Comparison of ENCODE assay signal across 26 mouse cellular contexts in genomic region chr12:100979616-100980015, GRCm38 (mm10). TPM values are rescaled to one million over a fixed set of nuclear protein-coding genes. Genes with fewer than 3 reads are reported as not detected.
A peak's percentile ranks its signal among the peaks of the same experiment; 100 is the strongest.
DNase-seq lines count a peak whose midpoint lies in the region; ATAC-seq and TF ChIP-seq lines count a peak whose summit lies in the region.
"Had no signal": no experiment of that assay in that cellular context is flagged by ENCODE, and none has a peak within 500 bp of the region (broad histone marks: within the 10 kb centered on the region; RNA-seq: fewer than 3 reads in every experiment).

No protein-coding gene starts in this region.

- no peak overlapping the region for H3K4me3 ChIP-seq in forebrain, embryonic 12.5 days (replicated peaks)
- H3K4me3 ChIP-seq in forebrain, embryonic 13.5 days = no peak overlapping the region
- H3K4me3 ChIP-seq in layer of hippocampus, adult 2 months = no peak overlapping the region
- no peak overlapping the region for H3K4me3 ChIP-seq in intestine, postnatal 0 days (ENCODE audit: low read depth, low read length)
- H3K4me3 ChIP-seq in stomach, postnatal 0 days (ENCODE audit: low read depth, low read length) = no peak overlapping the region
- H3K4me3 ChIP-seq: embryonic facial prominence, embryonic 15.5 days; limb, embryonic 13.5 days; liver, embryonic 13.5 days; midbrain, embryonic 10.5 days had no signal

- no peak for TF ChIP-seq CTCF in layer of hippocampus, adult 2 months (conservative IDR thresholded peaks at IDR 0.05)
- TF ChIP-seq CTCF in intestine, postnatal 0 days (IDR thresholded peaks at IDR 0.05; ENCODE audit: low read depth) = no peak
- no peak for TF ChIP-seq CTCF in stomach, postnatal 0 days (IDR thresholded peaks at IDR 0.05; ENCODE audit: low read depth)

- 0 out of 2 replicates have a peak overlapping the region, but pooled peaks have one; percentile 3 for H3K27ac ChIP-seq in forebrain, embryonic 12.5 days
- no peak overlapping the region for H3K27ac ChIP-seq in forebrain, embryonic 13.5 days
- peak overlapping the region; percentile 76 for H3K27ac ChIP-seq in layer of hippocampus, adult 2 months
- H3K27ac ChIP-seq in intestine, postnatal 0 days (ENCODE audit: low read depth, low read length) = 0 out of 2 replicates have a peak overlapping the region, but pooled peaks have one; percentile 28
- peak overlapping the region; percentile 10; the same call in 1 of the 2 replicates for H3K27ac ChIP-seq in stomach, postnatal 0 days (replicated peaks)
- H3K27ac ChIP-seq: limb, embryonic 13.5 days; liver, embryonic 13.5 days; macrophage had no signal

- no peak overlapping the region for H3K4me2 ChIP-seq in forebrain, embryonic 12.5 days
- H3K4me2 ChIP-seq in forebrain, embryonic 13.5 days = no peak overlapping the region
- no peak overlapping the region for H3K4me2 ChIP-seq in intestine, postnatal 0 days (replicated peaks; ENCODE audit: low read depth)
- no peak overlapping the region for H3K4me2 ChIP-seq in stomach, postnatal 0 days (replicated peaks; ENCODE audit: low read depth)
- H3K4me2 ChIP-seq: embryonic facial prominence, embryonic 15.5 days; heart, embryonic 11.5 days; limb, embryonic 13.5 days; liver, embryonic 13.5 days had no signal

- H3K27me3 ChIP-seq in forebrain, embryonic 12.5 days = no peaks in the 10 kb centered on the region
- no peaks in the 10 kb centered on the region for H3K27me3 ChIP-seq in forebrain, embryonic 13.5 days
- no peaks in the 10 kb centered on the region for H3K27me3 ChIP-seq in intestine, postnatal 0 days (replicated peaks; ENCODE audit: control insufficient read depth, insufficient read depth, low read length)
- H3K27me3 ChIP-seq in stomach, postnatal 0 days (ENCODE audit: control insufficient read depth, insufficient read depth, low read length) = no peaks in the 10 kb centered on the region
- H3K27me3 ChIP-seq: embryonic facial prominence, embryonic 15.5 days; liver, embryonic 13.5 days had no signal

- H3K9me3 ChIP-seq in forebrain, embryonic 12.5 days = no peaks in the 10 kb centered on the region
- H3K9me3 ChIP-seq in forebrain, embryonic 13.5 days (replicated peaks) = no peaks in the 10 kb centered on the region
- H3K9me3 ChIP-seq in intestine, postnatal 0 days (ENCODE audit: control insufficient read depth) = no peaks in the 10 kb centered on the region
- no peaks in the 10 kb centered on the region for H3K9me3 ChIP-seq in stomach, postnatal 0 days (ENCODE audit: control insufficient read depth, low read length)
- H3K9me3 ChIP-seq: embryonic facial prominence, embryonic 15.5 days; limb, embryonic 13.5 days; liver, embryonic 13.5 days; midbrain, embryonic 10.5 days had no signal

- TF ChIP-seq EP300 in stomach, postnatal 0 days (optimal IDR thresholded peaks at IDR 0.05) = no peak

- no peak for ATAC-seq in forebrain, embryonic 12.5 days (ENCODE audit: low FRiP score)
- no peak for ATAC-seq in forebrain, embryonic 13.5 days
- no peak for ATAC-seq in intestine, postnatal 0 days
- ATAC-seq in stomach, postnatal 0 days (ENCODE audit: low FRiP score, low TSS enrichment) = no peak
- ATAC-seq: hindbrain, postnatal 0 days had no signal

- WGBS in forebrain, embryonic 12.5 days = 91% methylated on average over 5 of the region's 5 CpGs
- 90% methylated on average over 5 of the region's 5 CpGs for WGBS in forebrain, embryonic 13.5 days
- WGBS in intestine, postnatal 0 days = 87% methylated on average over 5 of the region's 5 CpGs
- WGBS in stomach, postnatal 0 days = 72% methylated on average over 5 of the region's 5 CpGs

- H3K9ac ChIP-seq in forebrain, embryonic 12.5 days = no peak overlapping the region
- no peak overlapping the region for H3K9ac ChIP-seq in forebrain, embryonic 13.5 days
- H3K9ac ChIP-seq in intestine, postnatal 0 days (ENCODE audit: low read depth, low read length) = no peak overlapping the region
- no peak overlapping the region for H3K9ac ChIP-seq in stomach, postnatal 0 days (ENCODE audit: low read length)
- H3K9ac ChIP-seq: embryonic facial prominence, embryonic 15.5 days; limb, embryonic 13.5 days; liver, embryonic 13.5 days had no signal

- peaks cover 25% of the 10 kb centered on the region for H3K4me1 ChIP-seq in forebrain, embryonic 12.5 days
- H3K4me1 ChIP-seq in forebrain, embryonic 13.5 days = peaks cover 52% of the 10 kb centered on the region
- H3K4me1 ChIP-seq in intestine, postnatal 0 days (replicated peaks; ENCODE audit: control insufficient read depth, insufficient read depth, low read length) = no peaks in the 10 kb centered on the region
- peaks cover 5% of the 10 kb centered on the region for H3K4me1 ChIP-seq in stomach, postnatal 0 days (replicated peaks; ENCODE audit: control insufficient read depth, insufficient read depth)

- peaks cover 17% of the 10 kb centered on the region for H3K36me3 ChIP-seq in forebrain, embryonic 12.5 days (replicated peaks)
- H3K36me3 ChIP-seq in forebrain, embryonic 13.5 days (ENCODE audit: poor library complexity, severe bottlenecking) = peaks cover 17% of the 10 kb centered on the region
- H3K36me3 ChIP-seq in intestine, postnatal 0 days (ENCODE audit: control insufficient read depth, insufficient read depth) = peaks cover 5% of the 10 kb centered on the region; the same call in 1 of the 2 replicates
- no peaks in the 10 kb centered on the region for H3K36me3 ChIP-seq in stomach, postnatal 0 days (ENCODE audit: control insufficient read depth, insufficient read depth, low read length)
- H3K36me3 ChIP-seq: embryonic facial prominence, embryonic 15.5 days; limb, embryonic 13.5 days had no signal

- DNase-seq in layer of hippocampus, adult 2 months (ENCODE audit: low spot score in 2 of 2) = no peak
- DNase-seq in layer of hippocampus, adult 8-10 months (ENCODE audit: low spot score in 2 of 2) = no peak
- DNase-seq in stomach, postnatal 0 days (ENCODE audit: low spot score) = no peak
- DNase-seq in spleen, postnatal 14 days (ENCODE audit: low spot score in 2 of 2) = no peak
- DNase-seq: adrenal gland, postnatal 10 days; cerebellum, adult 8-10 months; gastrocnemius, postnatal 14 days; heart, adult 11 months; heart, postnatal 10 days; kidney, adult 2 months; kidney, postnatal 14 days; layer of hippocampus, postnatal 36 days; liver, embryonic 13.5 days; lung, adult 2 months; right cerebral cortex, adult 18-20 months; right cerebral cortex, postnatal 4 days; thymus, postnatal 36 days had no signal

RNA-seq across cellular contexts. Expression of gene Ccdc88c, which starts 49.2 kb away (rescaled TPM):
- 28.8 and 30.4 TPM in 2 replicates for polyA plus RNA-seq in forebrain, embryonic 12.5 days (2016; fragmentation: Nextera tagmentation; extraction: Ambion mirVana)
- 20.7 and 21.4 TPM in 2 replicates for polyA plus RNA-seq in forebrain, embryonic 13.5 days (2015; fragmentation: Nextera tagmentation; extraction: Ambion mirVana)
- 10 to 100 TPM; 24.3 to 33.7 TPM for total RNA-seq in layer of hippocampus, adult 2 months (2021)
- total RNA-seq in layer of hippocampus, adult 8-10 months (2022) = 10 to 100 TPM; 30.2 to 38.8 (median 34.7) TPM
- polyA plus RNA-seq in intestine, postnatal 0 days (2015; fragmentation: Nextera tagmentation; extraction: Ambion mirVana) = 11.7 and 14.4 TPM in 2 replicates
- 5.7 and 6.0 TPM in 2 replicates for polyA plus RNA-seq in stomach, postnatal 0 days (2015; fragmentation: Nextera tagmentation; extraction: Ambion mirVana)
